Mouse (Mus musculus) small intestine, adult 2 months (tissue): Measurements from ENCODE around the gene Hmga2.

Experiments
- CTCF ChIP-seq: fragments of 200-500 bp; IDR thresholded peaks from 2 replicates; pipeline ENCODE4 v1.5.1; 2012; ENCODE audit warnings: low read depth, mild to moderate bottlenecking, control low read depth, inconsistent platforms, low read length, moderate library complexity, mixed read lengths; ENCODE audit not compliant: insufficient replicate concordance, insufficient read length; ENCODE audit errors: extremely low read depth
- POLR2A ChIP-seq: fragments of 200-500 bp; IDR thresholded peaks from 2 replicates; pipeline ENCODE4 v1.6.1; 2012; ENCODE audit warnings: low read depth, mild to moderate bottlenecking, control low read depth, inconsistent platforms, low read length, moderate library complexity

- TF ChIP-seq CTCF (no peak), POLR2A (no peak)
These were observed 110.7 kb downstream of the Hmga2 start for GRCm38 (mm10) chr10:120365380-120366172.
